Mouse (Mus musculus) gastrocnemius, postnatal 25 days (tissue): ENCODE results near the gene Zcchc4. TPM values are rescaled to one million over a fixed set of nuclear protein-coding genes. Genes with fewer than 3 reads are reported as not detected.

ENCODE experiments used
- DNase-seq: peaks from one replicate; pipeline ENCODE4 v3.0.0; 2022
- total RNA-seq, 2 experiments: library from RNA; stranded (reverse); gene quantifications; 1 replicate in 1 of 2; 2 replicates in 1 of 2; pipeline ENCODE4 v1.2.3; 2021

The Zcchc4 gene
- total RNA-seq, 2 experiments from 2014 or later = 3.6 to 5.5 TPM

GRCm38 (mm10) chr5:52794109-52794508, 18.9 kb downstream of the Zcchc4 start:
- no peak for DNase-seq

GRCm38 (mm10) chr5:52799274-52799985, 24.2 kb downstream of the Zcchc4 start:
- no peak for DNase-seq

GRCm38 (mm10) chr5:52805801-52806200, 30.6 kb downstream of the Zcchc4 start:
- no peak for DNase-seq

GRCm38 (mm10) chr5:52806349-52806748, 31.1 kb downstream of the Zcchc4 start:
- DNase-seq = no peak

- DNase-seq = no peak
Observed at GRCm38 (mm10) chr5:52807030-52807429, 31.8 kb downstream of the Zcchc4 start.

- DNase-seq = no peak
Observed at GRCm38 (mm10) chr5:52810446-52810845, 35.2 kb downstream of the Zcchc4 start.

GRCm38 (mm10) chr5:52811056-52811455, 35.8 kb downstream of the Zcchc4 start:
- no peak for DNase-seq

- no peak for DNase-seq
Observed at GRCm38 (mm10) chr5:52812456-52812855, 37.2 kb downstream of the Zcchc4 start.

GRCm38 (mm10) chr5:52813312-52813711, 38.1 kb downstream of the Zcchc4 start:
- no peak for DNase-seq

- DNase-seq = no peak
Observed at GRCm38 (mm10) chr5:52818676-52819075, 43.5 kb downstream of the Zcchc4 start.

GRCm38 (mm10) chr5:52821691-52822090, 46.5 kb downstream of the Zcchc4 start:
- DNase-seq = no peak

- DNase-seq = no peak
Observed at GRCm38 (mm10) chr5:52827923-52828322, 52.7 kb downstream of the Zcchc4 start.

GRCm38 (mm10) chr5:52833005-52833404, 57.8 kb downstream of the Zcchc4 start:
- DNase-seq = no peak

GRCm38 (mm10) chr5:52833761-52834274, 58.6 kb downstream of the Zcchc4 start, which contains the start of gene Anapc4:
Gene Anapc4 (plus strand): TSS chr5:52834012.
- peak; percentile 100 for DNase-seq

- no peak for DNase-seq
Observed at GRCm38 (mm10) chr5:52834386-52834785, 59.2 kb downstream of the Zcchc4 start.

- no peak for DNase-seq
Observed at GRCm38 (mm10) chr5:52844319-52844718, 69.1 kb downstream of the Zcchc4 start.

GRCm38 (mm10) chr5:52855727-52856126, 80.5 kb downstream of the Zcchc4 start:
- DNase-seq = no peak

- DNase-seq = no peak
Observed at GRCm38 (mm10) chr5:52864446-52864845, 89.2 kb downstream of the Zcchc4 start.

- no peak for DNase-seq
Observed at GRCm38 (mm10) chr5:52865825-52866224, 90.6 kb downstream of the Zcchc4 start.

GRCm38 (mm10) chr5:52866361-52867155, 91.3 kb downstream of the Zcchc4 start:
- no peak for DNase-seq

GRCm38 (mm10) chr5:52868918-52869703, 93.9 kb downstream of the Zcchc4 start:
- DNase-seq = no peak

GRCm38 (mm10) chr5:52871461-52871860, 96.3 kb downstream of the Zcchc4 start:
- DNase-seq = no peak
